Mouse (Mus musculus) CH12.LX (cell line): ENCODE data around the gene Gm26657. TPM values are rescaled to one million over a fixed set of nuclear protein-coding genes. Genes with fewer than 3 reads are reported as not detected.

Source experiments
- DNase-seq: peaks from one replicate; pipeline ENCODE4 v3.0.0-alpha.2; 2013; ENCODE audit errors: extremely low read depth
- H3K27ac ChIP-seq: 2 replicates; pipeline ENCODE4 v1.5.1; 2012; ENCODE audit warnings: low read depth, mild to moderate bottlenecking, control low read depth, moderate library complexity; ENCODE audit not compliant: insufficient read depth
- H3K27me3 ChIP-seq: replicated peaks from 2 replicates; pipeline ENCODE3; 2012; ENCODE audit warnings: inconsistent platforms
- H3K36me3 ChIP-seq, 2 experiments: replicated peaks in 1 of 2; 2 replicates each; pipeline versions ENCODE3 to v1.6.1; 2012; ENCODE audit warnings: inconsistent platforms in 1 of 2, low read length in 1 of 2, mild to moderate bottlenecking in 1 of 2, mixed read lengths in 1 of 2, moderate library complexity in 1 of 2; ENCODE audit not compliant: control insufficient read depth in 1 of 2, insufficient read depth in 1 of 2
- H3K4me1 ChIP-seq, 2 experiments: 2 replicates each; pipeline ENCODE4 v1.6.1; 2012; ENCODE audit warnings: inconsistent platforms in 1 of 2, moderate library complexity in 1 of 2; ENCODE audit not compliant: insufficient read depth in 2 of 2, control insufficient read depth in 1 of 2
- H3K4me2 ChIP-seq: 2 replicates; pipeline ENCODE4 v1.6.1; 2012; ENCODE audit warnings: low read depth, mild to moderate bottlenecking, control low read depth; ENCODE audit not compliant: poor library complexity, insufficient read depth, severe bottlenecking
- H3K4me3 ChIP-seq, 3 experiments: fragments of 150-350 bp in 1 of 3; sonication (generic) in 1 of 3; replicated peaks in 1 of 3; 2 replicates each; pipeline versions ENCODE3 to v1.5.1; 2011 to 2012; ENCODE audit warnings: low read depth in 2 of 3, low read length in 2 of 3, mild to moderate bottlenecking in 2 of 3, moderate library complexity in 2 of 3, control low read depth in 1 of 3, improper control_type of control experiment in 1 of 3, inconsistent platforms in 1 of 3, mixed read lengths in 1 of 3; ENCODE audit not compliant: poor library complexity in 1 of 3
- H3K79me2 ChIP-seq: replicated peaks from 2 replicates; pipeline ENCODE4 v1.6.1; 2012; ENCODE audit warnings: mild to moderate bottlenecking, moderate library complexity; ENCODE audit not compliant: control insufficient read depth, poor library complexity, insufficient read depth, severe bottlenecking; ENCODE audit errors: extremely low read depth
- H3K9ac ChIP-seq: 2 replicates; pipeline ENCODE4 v1.6.1; 2012; ENCODE audit warnings: low read depth, mild to moderate bottlenecking, control low read depth, moderate library complexity; ENCODE audit not compliant: insufficient read depth
- H3K9me3 ChIP-seq: replicated peaks from 2 replicates; pipeline ENCODE3; 2012; ENCODE audit warnings: low read length, inconsistent platforms, mixed read lengths
- BHLHE40 ChIP-seq: IDR thresholded peaks from 2 replicates; pipeline ENCODE4 v1.6.1; 2011; ENCODE audit warnings: mild to moderate bottlenecking, low read depth, low read length, improper control_type of control experiment
- CHD1 ChIP-seq: IDR thresholded peaks from 2 replicates; pipeline ENCODE4 v1.6.1; 2012; ENCODE audit warnings: low read depth, low read length, improper control_type of control experiment, inconsistent platforms
- CHD2 ChIP-seq: IDR thresholded peaks from 2 replicates; pipeline ENCODE4 v1.6.1; 2011; ENCODE audit warnings: low read length, improper control_type of control experiment
- CTCF ChIP-seq, 2 experiments: IDR thresholded peaks in 1 of 2; conservative IDR thresholded peaks in 1 of 2; 2 replicates each; pipeline ENCODE4 v1.5.1; 2011 to 2012; ENCODE audit warnings: low read depth in 2 of 2, low read length in 2 of 2, improper control_type of control experiment in 1 of 2, inconsistent platforms in 1 of 2, mild to moderate bottlenecking in 1 of 2, moderate library complexity in 1 of 2
- ELF1 ChIP-seq: IDR thresholded peaks from 2 replicates; pipeline ENCODE4 v1.6.1; 2014; ENCODE audit warnings: low read depth, mild to moderate bottlenecking, inconsistent platforms, low read length, improper control_type of control experiment
- EP300 ChIP-seq: IDR thresholded peaks from 2 replicates; pipeline ENCODE4 v1.6.1; 2011; ENCODE audit warnings: low read length, improper control_type of control experiment
- GABPA ChIP-seq: IDR thresholded peaks from 2 replicates; pipeline ENCODE4 v1.6.1; 2012; ENCODE audit warnings: low read depth, low read length, improper control_type of control experiment, inconsistent platforms; ENCODE audit not compliant: insufficient replicate concordance
- HCFC1 ChIP-seq: IDR thresholded peaks from 2 replicates; pipeline ENCODE4 v1.6.1; 2012; ENCODE audit warnings: low read depth, mild to moderate bottlenecking, inconsistent platforms, low read length, improper control_type of control experiment
- IRF4 ChIP-seq: IDR thresholded peaks from 2 replicates; pipeline ENCODE4 v1.6.1; 2014; ENCODE audit warnings: low read depth, mild to moderate bottlenecking, inconsistent platforms, low read length, improper control_type of control experiment
- JUN ChIP-seq: IDR thresholded peaks from 2 replicates; pipeline ENCODE4 v1.6.1; 2011; ENCODE audit warnings: low read depth, mild to moderate bottlenecking, low read length, improper control_type of control experiment, moderate library complexity; ENCODE audit not compliant: insufficient read depth
- KAT2A ChIP-seq: IDR thresholded peaks from 2 replicates; pipeline ENCODE4 v1.6.1; 2012; ENCODE audit warnings: low read length, improper control_type of control experiment, inconsistent platforms; ENCODE audit not compliant: insufficient replicate concordance
- MAFK ChIP-seq: IDR thresholded peaks from 2 replicates; pipeline ENCODE4 v1.6.1; 2011; ENCODE audit warnings: low read length, improper control_type of control experiment; ENCODE audit not compliant: insufficient replicate concordance
- MAX ChIP-seq: IDR thresholded peaks from 2 replicates; pipeline ENCODE4 v1.6.1; 2011; ENCODE audit warnings: low read length, improper control_type of control experiment
- MAZ ChIP-seq: IDR thresholded peaks from 2 replicates; pipeline ENCODE4 v1.6.1; 2012; ENCODE audit warnings: low read depth, mild to moderate bottlenecking, inconsistent platforms, low read length, improper control_type of control experiment, moderate library complexity
- MEF2A ChIP-seq: IDR thresholded peaks from 2 replicates; pipeline ENCODE4 v1.6.1; 2014; ENCODE audit warnings: low read depth, mild to moderate bottlenecking, inconsistent platforms, low read length, improper control_type of control experiment, borderline replicate concordance
- NRF1 ChIP-seq: IDR thresholded peaks from 2 replicates; pipeline ENCODE4 v1.6.1; 2014; ENCODE audit warnings: low read depth, mild to moderate bottlenecking, inconsistent platforms, low read length, improper control_type of control experiment, moderate library complexity
- PAX5 ChIP-seq: IDR thresholded peaks from 2 replicates; pipeline ENCODE4 v1.6.1; 2012; ENCODE audit warnings: low read length, inconsistent platforms, mixed read lengths
- RAD21 ChIP-seq: IDR thresholded peaks from 2 replicates; pipeline ENCODE4 v1.6.1; 2011; ENCODE audit warnings: low read depth, mild to moderate bottlenecking, low read length, improper control_type of control experiment, moderate library complexity
- RCOR1 ChIP-seq: conservative IDR thresholded peaks from 2 replicates; pipeline ENCODE4 v1.6.1; 2012; ENCODE audit warnings: low read depth, mild to moderate bottlenecking, inconsistent platforms, low read length, improper control_type of control experiment
- TBP ChIP-seq: conservative IDR thresholded peaks from 2 replicates; pipeline ENCODE4 v1.6.1; 2011; ENCODE audit warnings: low read depth, low read length, improper control_type of control experiment
- TCF12 ChIP-seq: IDR thresholded peaks from 2 replicates; pipeline ENCODE4 v1.6.1; 2014; ENCODE audit warnings: low read depth, mild to moderate bottlenecking, inconsistent platforms, low read length, improper control_type of control experiment
- UBTF ChIP-seq: IDR thresholded peaks from 2 replicates; pipeline ENCODE4 v1.6.1; 2012; ENCODE audit warnings: low read depth, mild to moderate bottlenecking, inconsistent platforms, low read length, improper control_type of control experiment, moderate library complexity
- USF1 ChIP-seq: IDR thresholded peaks from 2 replicates; pipeline ENCODE4 v1.6.1; 2014; ENCODE audit warnings: low read depth, mild to moderate bottlenecking, inconsistent platforms, low read length, improper control_type of control experiment
- ZKSCAN1 ChIP-seq: IDR thresholded peaks from 2 replicates; pipeline ENCODE4 v1.6.1; 2012; ENCODE audit warnings: low read depth, inconsistent platforms, low read length, improper control_type of control experiment, borderline replicate concordance
- ZMIZ1 ChIP-seq: IDR thresholded peaks from 2 replicates; pipeline ENCODE4 v1.6.1; 2012; ENCODE audit warnings: low read depth, mild to moderate bottlenecking, inconsistent platforms, low read length, improper control_type of control experiment
- dilution Hi-C: fragments of 300-500 bp; cut with MboI; formaldehyde crosslinking; loops from 2 replicates; pipeline ENCODE4 v1.14.3; 2020; ENCODE audit warnings: low sequenced_read_pairs; ENCODE audit not compliant: extremely low pct_unique_long_range_greater_than_20kb, extremely low pct_ligation_motif_present
- in situ Hi-C: fragments of 300-500 bp; cut with MboI; formaldehyde crosslinking; loops from 3 replicates; pipeline ENCODE4 v1.14.3; 2019; ENCODE audit warnings: low sequenced_read_pairs, low pct_ligation_motif_present, low pct_unique_long_range_greater_than_20kb, mixed read lengths
- polyA plus RNA-seq: library from polyadenylated mRNA; unstranded; fragments of >175 nt; gene quantifications from 2 replicates; pipeline ENCODE4 v1.2.1, GENCODE M21; 2012; ENCODE audit warnings: low read depth; ENCODE audit not compliant: insufficient read length
- total RNA-seq, 2 experiments: library from RNA; depleted of rRNA; stranded (reverse); fragments of 300-350 nt in 1 of 2; fragments of >200 nt in 1 of 2; gene quantifications; 2 replicates each; pipeline ENCODE4 v1.2.3; 2012 to 2014

Gene Gm26657
- total and polyA plus RNA-seq, 3 experiments: not detected

- no peak for TF ChIP-seq CHD2
- no peak for TF ChIP-seq USF1
- no peak for TF ChIP-seq MEF2A
- no peak for TF ChIP-seq JUN
- no peak for TF ChIP-seq IRF4
- TF ChIP-seq HCFC1: no peak
- TF ChIP-seq MAFK: no peak
- no peak for TF ChIP-seq MAX
- no peak for TF ChIP-seq CHD1
- no peak for TF ChIP-seq BHLHE40
- TF ChIP-seq CTCF (conservative IDR thresholded peaks at IDR 0.05 in 1 of 2, IDR thresholded peaks at IDR 0.05 in 1 of 2; ENCODE audit: low read depth in 2 of 2, low read length in 2 of 2): no peak
- TF ChIP-seq RAD21: no peak
- no peak for TF ChIP-seq ZMIZ1
- TF ChIP-seq UBTF: no peak
- no peak for TF ChIP-seq EP300
- TF ChIP-seq NRF1: no peak
- TF ChIP-seq PAX5: no peak
- no peak for TF ChIP-seq MAZ
- TF ChIP-seq TBP: no peak
- Histone ChIP-seq H3K4me2 (no peak within 1 kb of the TSS), H3K79me2 (no peaks in the 10 kb centered on the region), H3K9ac (no peak within 1 kb of the TSS), H3K27ac (no peak within 1 kb of the TSS), H3K9me3 (no peaks in the 10 kb centered on the region), H3K4me1 (no peaks in the 10 kb centered on the region), H3K27me3 (no peaks in the 10 kb centered on the region), H3K36me3 (peaks cover 8 to 30% of the 10 kb centered on the region in 2 experiments), H3K4me3 (no peak within 1 kb of the TSS)
- in situ Hi-C loops: no loop called here
- no peak for DNase-seq
- dilution Hi-C loops: no loop called here
These were observed 1.2 kb downstream of the Gm26657 start, which contains the start of gene Actl7b for GRCm38 (mm10) chr4:56741041-56741493. Gene Actl7b (minus strand): TSS chr4:56741443.

GRCm38 (mm10) chr4:56742698-56743097 is 2.8 kb downstream of the Gm26657 start:
- H3K79me2 ChIP-seq: no peaks in the 10 kb centered on the region
- H3K4me2 ChIP-seq: no peak overlapping the region
- no peak overlapping the region for H3K4me3 ChIP-seq
- in situ Hi-C loops: no loop called here
- H3K9me3 ChIP-seq: no peaks in the 10 kb centered on the region
- no peaks in the 10 kb centered on the region for H3K27me3 ChIP-seq
- H3K4me1 ChIP-seq: no peaks in the 10 kb centered on the region
- H3K9ac ChIP-seq: no peak overlapping the region
- no peak for DNase-seq
- TF ChIP-seq JUN (no peak), GABPA (no peak), KAT2A (no peak), MAFK (no peak), MEF2A (no peak), ZKSCAN1 (no peak), MAZ (no peak), EP300 (no peak), HCFC1 (no peak), MAX (no peak), TCF12 (no peak), ELF1 (no peak), RCOR1 (no peak)
- TF ChIP-seq, all 38 proteins: peak for 0
- H3K27ac ChIP-seq: no peak overlapping the region
- H3K36me3 ChIP-seq: peaks cover 15 to 47% of the 10 kb centered on the region in 2 experiments
- dilution Hi-C loops: no loop called here
